Mouse (Mus musculus) neural tube, embryonic 12.5 days (tissue): ENCODE measurements around the gene Foxq1. TPM values are rescaled to one million over a fixed set of nuclear protein-coding genes. Genes with fewer than 3 reads are reported as not detected.

Source experiments
- ATAC-seq: fragments of 200-750 bp; cut with Nextera tagmentation; 2 replicates; pipeline ENCODE4 v1.8.0; 2017; ENCODE audit warnings: low read depth, mild to moderate bottlenecking, moderate TSS enrichment, moderate library complexity; ENCODE audit not compliant: low FRiP score
- H3K27ac ChIP-seq: fragments of 300-500 bp; sonication (generic); 2 replicates; pipeline ENCODE4 v1.5.1; 2016
- H3K27me3 ChIP-seq: fragments of 300-500 bp; sonication (generic); replicated peaks from 2 replicates; pipeline ENCODE4 v1.6.1; 2016; ENCODE audit warnings: mild to moderate bottlenecking
- H3K36me3 ChIP-seq: fragments of 300-500 bp; sonication (generic); 2 replicates; pipeline ENCODE4 v1.6.1; 2016; ENCODE audit warnings: mild to moderate bottlenecking
- H3K4me1 ChIP-seq: fragments of 300-500 bp; sonication (generic); 2 replicates; pipeline ENCODE4 v1.6.1; 2016
- H3K4me2 ChIP-seq: fragments of 300-500 bp; sonication (generic); replicated peaks from 2 replicates; pipeline ENCODE4 v1.6.1; 2016; ENCODE audit warnings: mild to moderate bottlenecking
- H3K4me3 ChIP-seq: fragments of 300-500 bp; sonication (generic); 2 replicates; pipeline ENCODE4 v1.5.1; 2016
- H3K9ac ChIP-seq: fragments of 300-500 bp; sonication (generic); 2 replicates; pipeline ENCODE4 v1.6.1; 2016; ENCODE audit warnings: mild to moderate bottlenecking
- H3K9me3 ChIP-seq: fragments of 300-500 bp; sonication (generic); 2 replicates; pipeline ENCODE4 v1.6.1; 2016; ENCODE audit warnings: mild to moderate bottlenecking
- WGBS: fragments of 180-500 bp; shearing (Covaris S2); methylation state at CpG from one replicate; pipeline ENCODE4 v1.1.7; 2016; 5-methylcytosine and 5-hydroxymethylcytosine counted together
- polyA plus RNA-seq: library from polyadenylated mRNA; unstranded; fragments of >200 nt; fragmentation: Nextera tagmentation; extraction: Ambion mirVana; gene quantifications from 2 replicates; pipeline ENCODE4 v1.2.1, GENCODE M21; 2016

Foxq1 gene
- polyA plus RNA-seq, 1 experiment from 2014 or later, result 3.5 TPM

- Histone ChIP-seq H3K9ac (no peak overlapping the region), H3K27me3 (0 out of 2 replicates have a peak, but pooled peaks cover 6% of the 10 kb centered on the region), H3K27ac (no peak overlapping the region), H3K4me1 (no peaks in the 10 kb centered on the region), H3K4me2 (no peak overlapping the region), H3K36me3 (no peaks in the 10 kb centered on the region), H3K9me3 (no peaks in the 10 kb centered on the region), H3K4me3 (no peak overlapping the region)
- no peak for ATAC-seq
- 32% methylated on average over 6 of the region's 6 CpGs for WGBS
These were observed 21.6 kb downstream of the Foxq1 start for GRCm38 (mm10) chr13:31577576-31577975.

DNA sequence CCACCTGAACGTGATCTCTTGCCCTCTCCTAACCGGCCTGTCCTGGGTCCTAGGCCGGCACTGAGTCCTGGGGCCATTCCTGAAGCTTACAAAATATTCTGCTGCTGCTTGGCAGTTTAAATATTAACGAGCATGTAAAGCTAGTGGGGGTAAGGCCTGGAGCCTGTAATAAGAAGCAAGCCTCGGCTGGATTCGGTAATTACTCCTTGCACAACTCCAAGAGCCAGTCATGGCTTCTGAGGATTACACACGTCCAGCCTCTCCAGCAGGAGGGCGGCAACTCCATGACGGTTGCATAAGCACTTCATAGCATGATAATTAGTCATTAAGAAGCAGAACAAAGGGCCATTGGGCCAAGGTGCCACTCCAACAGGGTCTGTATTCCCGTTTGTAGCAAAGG, 22.5 kb downstream of the Foxq1 start:
- WGBS, result 46% methylated on average over 10 of the region's 10 CpGs
- Histone ChIP-seq H3K27me3 (0 out of 2 replicates have a peak, but pooled peaks cover 6% of the 10 kb centered on the region), H3K36me3 (no peaks in the 10 kb centered on the region), H3K9me3 (no peaks in the 10 kb centered on the region), H3K4me1 (no peaks in the 10 kb centered on the region), H3K4me3 (no peak overlapping the region), H3K27ac (no peak overlapping the region), H3K9ac (no peak overlapping the region), H3K4me2 (no peak overlapping the region)
- no peak for ATAC-seq

GRCm38 (mm10) chr13:31579866-31580265, 23.9 kb downstream of the Foxq1 start:
- no peak overlapping the region for H3K4me2 ChIP-seq
- no peaks in the 10 kb centered on the region for H3K9me3 ChIP-seq
- no peak overlapping the region for H3K4me3 ChIP-seq
- H3K27me3 ChIP-seq, result 0 out of 2 replicates have a peak, but pooled peaks cover 6% of the 10 kb centered on the region
- WGBS, result 73% methylated on average over 9 of the region's 9 CpGs
- no peak overlapping the region for H3K9ac ChIP-seq
- H3K27ac ChIP-seq, result no peak overlapping the region
- H3K4me1 ChIP-seq, result no peaks in the 10 kb centered on the region
- ATAC-seq, result no peak
- no peaks in the 10 kb centered on the region for H3K36me3 ChIP-seq

- ATAC-seq, result no peak
These were observed 31.4 kb downstream of the Foxq1 start for GRCm38 (mm10) chr13:31587341-31587740.

GRCm38 (mm10) chr13:31599576-31599975, 43.6 kb downstream of the Foxq1 start:
- no peaks in the 10 kb centered on the region for H3K27me3 ChIP-seq
- no peak overlapping the region for H3K9ac ChIP-seq
- no peak overlapping the region for H3K4me3 ChIP-seq
- ATAC-seq, result no peak
- no peaks in the 10 kb centered on the region for H3K9me3 ChIP-seq
- no peak overlapping the region for H3K27ac ChIP-seq
- 84% methylated on average over 5 of the region's 5 CpGs for WGBS
- H3K36me3 ChIP-seq, result no peaks in the 10 kb centered on the region
- no peaks in the 10 kb centered on the region for H3K4me1 ChIP-seq
- H3K4me2 ChIP-seq, result no peak overlapping the region

More at GRCm38 (mm10) chr13:31587341-31587740, 31.4 kb downstream of the Foxq1 start:
- WGBS, result 81% methylated on average over 5 of the region's 5 CpGs
- H3K4me3 ChIP-seq, result no peak overlapping the region
- H3K4me2 ChIP-seq, result no peak overlapping the region
- no peaks in the 10 kb centered on the region for H3K9me3 ChIP-seq
- H3K9ac ChIP-seq, result no peak overlapping the region
- H3K27me3 ChIP-seq, result no peaks in the 10 kb centered on the region
- H3K27ac ChIP-seq, result no peak overlapping the region
- H3K4me1 ChIP-seq, result no peaks in the 10 kb centered on the region
- no peaks in the 10 kb centered on the region for H3K36me3 ChIP-seq

DNA sequence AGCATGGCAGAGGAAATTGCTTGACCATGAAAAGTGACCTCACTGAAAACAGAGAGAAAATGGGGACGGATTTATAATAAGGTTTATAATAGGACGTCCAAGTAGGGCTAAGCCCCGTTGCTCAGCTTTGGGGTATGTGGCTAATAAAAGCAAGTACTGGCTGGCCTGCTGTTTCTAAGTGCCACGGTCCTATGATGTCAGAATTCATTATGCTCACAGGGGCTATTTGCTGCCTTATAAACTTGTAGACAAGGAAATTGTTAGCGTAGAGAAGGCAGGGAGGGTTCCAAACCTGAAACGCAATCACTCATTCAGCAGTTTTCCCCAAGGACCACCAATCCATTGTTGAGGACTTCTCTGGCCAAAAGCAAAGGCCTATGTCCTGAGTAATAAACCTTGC, 48.0 kb downstream of the Foxq1 start:
- H3K27ac ChIP-seq, result no peak overlapping the region
- H3K9ac ChIP-seq, result no peak overlapping the region
- no peak overlapping the region for H3K4me2 ChIP-seq
- 70% methylated on average over 6 of the region's 6 CpGs for WGBS
- H3K4me1 ChIP-seq, result no peaks in the 10 kb centered on the region
- no peaks in the 10 kb centered on the region for H3K27me3 ChIP-seq
- no peak for ATAC-seq
- H3K36me3 ChIP-seq, result no peaks in the 10 kb centered on the region
- no peaks in the 10 kb centered on the region for H3K9me3 ChIP-seq
- no peak overlapping the region for H3K4me3 ChIP-seq

Other genes starting within 250 kb of the Foxq1 start
- not detected in 2 replicates for gene A530084C06Rik, start 3.2 kb downstream of the Foxq1 start, polyA plus RNA-seq
- 7.1 and 7.4 TPM in 2 replicates for gene Foxf2, start 69.7 kb downstream of the Foxq1 start, polyA plus RNA-seq